Mouse (Mus musculus) limb, embryonic 14.5 days (tissue): Measurements from ENCODE around the gene Arhgap10. TPM values are rescaled to one million over a fixed set of nuclear protein-coding genes. Genes with fewer than 3 reads are reported as not detected.

ENCODE experiments used
- ATAC-seq: fragments of 200-750 bp; cut with Nextera tagmentation; 2 replicates; pipeline ENCODE4 v1.8.0; 2017; ENCODE audit warnings: low read depth, moderate number of reproducible peaks, moderate TSS enrichment; ENCODE audit not compliant: low FRiP score
- DNase-seq: peaks from one replicate; pipeline ENCODE4 v3.0.0-alpha.2; 2015; ENCODE audit warnings: low spot score
- H3K27ac ChIP-seq: fragments of 300-500 bp; sonication (generic); replicated peaks from 2 replicates; pipeline ENCODE4 v1.5.1; 2014; ENCODE audit warnings: low read depth, mild to moderate bottlenecking, low read length, moderate library complexity, mixed read lengths
- H3K27me3 ChIP-seq: fragments of 300-500 bp; sonication (generic); 2 replicates; pipeline ENCODE4 v1.6.1; 2014; ENCODE audit warnings: low read length, mixed read lengths; ENCODE audit not compliant: control insufficient read depth, insufficient read depth
- H3K36me3 ChIP-seq: fragments of 300-500 bp; sonication (generic); 2 replicates; pipeline ENCODE4 v1.6.1; 2014; ENCODE audit warnings: mild to moderate bottlenecking, low read length, moderate library complexity, mixed read lengths; ENCODE audit not compliant: control insufficient read depth, insufficient read depth
- H3K4me1 ChIP-seq: fragments of 300-500 bp; sonication (generic); 2 replicates; pipeline ENCODE4 v1.6.1; 2014; ENCODE audit warnings: antibody characterized with exemption, low read length, mixed read lengths; ENCODE audit not compliant: control insufficient read depth, insufficient read depth
- H3K4me2 ChIP-seq: fragments of 300-500 bp; sonication (generic); replicated peaks from 2 replicates; pipeline ENCODE4 v1.6.1; 2014; ENCODE audit warnings: low read depth, mild to moderate bottlenecking, low read length, moderate library complexity; ENCODE audit not compliant: severe bottlenecking
- H3K4me3 ChIP-seq: fragments of 300-500 bp; sonication (generic); replicated peaks from 2 replicates; pipeline ENCODE4 v1.5.1; 2014; ENCODE audit warnings: low read length
- H3K9ac ChIP-seq: fragments of 300-500 bp; sonication (generic); 2 replicates; pipeline ENCODE4 v1.6.1; 2014; ENCODE audit warnings: mild to moderate bottlenecking, low read depth, low read length, moderate library complexity; ENCODE audit not compliant: severe bottlenecking
- H3K9me3 ChIP-seq: fragments of 300-500 bp; sonication (generic); 2 replicates; pipeline ENCODE4 v1.6.1; 2016; ENCODE audit warnings: low read length; ENCODE audit not compliant: control insufficient read depth
- POLR2A ChIP-seq: fragments of 200-500 bp; IDR thresholded peaks from 2 replicates; pipeline ENCODE4 v1.8.0; 2012; ENCODE audit warnings: inconsistent platforms, mild to moderate bottlenecking, moderate library complexity, borderline replicate concordance; ENCODE audit not compliant: insufficient read depth, insufficient read length; ENCODE audit errors: extremely low read depth
- WGBS: fragments of 180-500 bp; shearing (Covaris S2); extraction: QIAGEN DNeasy Blood & Tissue Kit; methylation state at CpG from one replicate; pipeline ENCODE4 v1.1.7; 2014; 5-methylcytosine and 5-hydroxymethylcytosine counted together
- polyA plus RNA-seq, 2 experiments: library from polyadenylated mRNA; depleted of rRNA in 1 of 2; stranded (reverse) in 1 of 2; unstranded in 1 of 2; fragments of >200 nt; fragmentation: Nextera tagmentation in 1 of 2; extraction: Ambion mirVana in 1 of 2; gene quantifications; 2 replicates each; pipeline versions ENCODE4 v1.2.1 to v1.2.3; 2012 to 2014

Gene Arhgap10
- polyA plus RNA-seq, 2 experiments: 25.1 to 29.3 TPM

DNA sequence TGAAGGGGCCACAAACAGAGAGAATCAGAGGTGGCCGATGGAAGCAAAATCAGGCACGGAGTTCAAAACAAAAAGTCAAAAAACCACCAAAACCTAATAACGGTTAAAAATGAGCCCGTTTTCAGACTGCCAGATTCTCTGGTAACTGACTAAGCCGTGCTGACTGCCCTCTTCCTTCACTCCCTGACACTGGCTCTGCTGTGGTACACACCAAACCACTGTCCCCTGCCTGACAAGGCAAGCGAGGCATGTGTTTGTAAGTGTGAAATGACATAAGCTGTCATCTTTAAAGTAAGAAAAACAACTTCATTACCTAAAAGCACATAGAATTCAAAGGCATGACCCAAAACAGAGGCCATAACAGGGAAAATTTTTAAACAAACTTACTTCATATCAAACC lies 56.4 kb downstream of the Arhgap10 start:
- TF ChIP-seq POLR2A: no peak

DNA sequence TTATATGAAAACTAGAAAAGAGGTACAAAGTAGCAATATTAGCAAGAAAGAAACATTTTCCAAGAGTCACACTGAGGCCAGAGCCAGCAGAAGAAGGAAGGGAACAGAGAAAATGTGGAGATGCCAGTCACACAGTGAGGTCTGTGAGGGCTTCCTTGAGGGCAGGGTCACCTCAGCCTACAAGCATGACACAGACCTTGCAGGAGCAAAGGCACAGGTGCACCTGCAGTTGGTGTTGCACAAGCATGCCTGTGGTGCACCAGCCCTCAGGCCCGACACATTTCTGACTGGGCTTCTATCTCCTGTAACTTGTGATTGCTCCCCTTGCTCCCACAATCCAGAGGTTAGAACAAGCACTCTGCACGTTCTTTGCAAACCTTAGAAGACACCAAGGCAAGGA lies 57.4 kb downstream of the Arhgap10 start:
- no peak overlapping the region for H3K4me3 ChIP-seq
- H3K9me3 ChIP-seq: no peaks in the 10 kb centered on the region
- no peak for DNase-seq
- no peak overlapping the region for H3K9ac ChIP-seq
- H3K4me2 ChIP-seq: no peak overlapping the region
- no peak overlapping the region for H3K27ac ChIP-seq
- H3K27me3 ChIP-seq: no peaks in the 10 kb centered on the region
- TF ChIP-seq POLR2A: no peak
- 81% methylated on average over 2 of the region's 2 CpGs for WGBS
- no peaks in the 10 kb centered on the region for H3K36me3 ChIP-seq
- H3K4me1 ChIP-seq: no peaks in the 10 kb centered on the region
- no peak for ATAC-seq

More for the DNA sequence above, 56.4 kb downstream of the Arhgap10 start:
- Histone ChIP-seq H3K4me1 (no peaks in the 10 kb centered on the region), H3K4me3 (no peak overlapping the region), H3K9me3 (no peaks in the 10 kb centered on the region), H3K4me2 (no peak overlapping the region), H3K9ac (no peak overlapping the region), H3K36me3 (no peaks in the 10 kb centered on the region), H3K27me3 (no peaks in the 10 kb centered on the region), H3K27ac (no peak overlapping the region)
- WGBS: 77% methylated on average over 6 of the region's 6 CpGs
- DNase-seq (no peak), ATAC-seq (no peak)

DNA sequence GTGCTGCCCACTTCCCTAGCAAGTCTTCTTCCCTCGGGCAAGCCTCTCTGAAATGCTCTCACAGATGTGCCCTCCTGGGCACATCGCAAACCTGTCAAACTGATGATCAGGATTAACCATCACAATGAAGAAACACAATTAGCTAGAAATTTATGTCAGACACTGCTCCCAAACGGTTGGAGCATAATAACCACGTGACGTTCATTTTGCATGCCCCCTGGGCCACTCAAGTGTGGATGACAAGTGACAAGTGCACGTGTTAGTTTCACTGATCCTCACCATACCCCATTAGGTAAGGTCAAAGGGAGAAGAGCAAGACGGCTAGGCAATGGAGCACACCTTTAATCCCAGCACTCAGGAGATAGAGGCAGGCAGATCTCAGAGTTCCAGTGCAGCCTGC lies 58.1 kb downstream of the Arhgap10 start:
- no peak overlapping the region for H3K4me3 ChIP-seq
- no peaks in the 10 kb centered on the region for H3K4me1 ChIP-seq
- WGBS: 31% methylated on average over 7 of the region's 7 CpGs
- no peak for DNase-seq
- no peak overlapping the region for H3K27ac ChIP-seq
- no peaks in the 10 kb centered on the region for H3K36me3 ChIP-seq
- no peak overlapping the region for H3K4me2 ChIP-seq
- no peaks in the 10 kb centered on the region for H3K27me3 ChIP-seq
- no peak overlapping the region for H3K9ac ChIP-seq
- H3K9me3 ChIP-seq: no peaks in the 10 kb centered on the region
- TF ChIP-seq POLR2A: no peak
- no peak for ATAC-seq

GRCm38 (mm10) chr8:77458575-77458974 lies 59.2 kb downstream of the Arhgap10 start:
- no peak overlapping the region for H3K9ac ChIP-seq
- ATAC-seq: no peak
- no peak overlapping the region for H3K4me2 ChIP-seq
- no peak overlapping the region for H3K4me3 ChIP-seq
- no peaks in the 10 kb centered on the region for H3K4me1 ChIP-seq
- WGBS: 84% methylated on average over 4 of the region's 4 CpGs
- TF ChIP-seq POLR2A: no peak
- H3K27ac ChIP-seq: no peak overlapping the region
- no peak for DNase-seq
- no peaks in the 10 kb centered on the region for H3K27me3 ChIP-seq
- H3K9me3 ChIP-seq: no peaks in the 10 kb centered on the region
- no peaks in the 10 kb centered on the region for H3K36me3 ChIP-seq

DNA sequence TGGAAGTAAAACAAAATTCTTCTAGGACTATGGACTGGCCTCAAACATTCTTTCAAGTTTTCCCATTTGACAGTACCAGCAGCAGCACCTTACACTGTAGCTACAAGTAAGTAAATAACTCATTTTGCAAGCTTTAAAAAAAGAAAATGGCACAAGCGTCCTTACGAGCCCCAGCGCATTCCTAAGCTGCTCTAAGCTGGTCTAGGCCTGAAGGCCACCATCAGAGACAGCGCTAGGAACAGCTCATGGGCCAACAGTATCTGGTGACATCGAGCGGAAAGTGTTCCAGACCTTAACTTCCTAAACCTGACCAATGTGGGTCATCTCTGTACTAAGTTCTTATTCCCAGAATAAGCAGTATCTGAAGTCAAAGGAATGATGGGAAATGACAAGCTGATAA lies 61.5 kb downstream of the Arhgap10 start:
- DNase-seq (no peak), ATAC-seq (no peak)
- TF ChIP-seq POLR2A: no peak
- H3K4me2 ChIP-seq: no peak overlapping the region
- no peak overlapping the region for H3K9ac ChIP-seq
- 84% methylated on average over 6 of the region's 6 CpGs for WGBS
- H3K36me3 ChIP-seq: no peaks in the 10 kb centered on the region
- H3K4me3 ChIP-seq: no peak overlapping the region
- no peaks in the 10 kb centered on the region for H3K4me1 ChIP-seq
- H3K27ac ChIP-seq: no peak overlapping the region
- H3K9me3 ChIP-seq: no peaks in the 10 kb centered on the region
- H3K27me3 ChIP-seq: no peaks in the 10 kb centered on the region

GRCm38 (mm10) chr8:77453836-77454235 lies 63.9 kb downstream of the Arhgap10 start:
- peaks cover 12% of the 10 kb centered on the region for H3K9me3 ChIP-seq
- H3K4me3 ChIP-seq: no peak overlapping the region
- no peak for TF ChIP-seq POLR2A
- H3K9ac ChIP-seq: no peak overlapping the region
- H3K27me3 ChIP-seq: no peaks in the 10 kb centered on the region
- H3K4me1 ChIP-seq: no peaks in the 10 kb centered on the region
- H3K36me3 ChIP-seq: peaks cover 17% of the 10 kb centered on the region
- H3K4me2 ChIP-seq: no peak overlapping the region
- ATAC-seq: no peak
- H3K27ac ChIP-seq: no peak overlapping the region
- 87% methylated on average over 9 of the region's 9 CpGs for WGBS
- DNase-seq: no peak
